Mouse (Mus musculus): ENCODE measurements at regions not wholly inside any gene's neighbourhood (a gene's known extent, or its start where the extent isn't known, plus 50 kb on each side); places are given as distances from the start of the nearest gene placed in this dataset.
"Not testable (repeated sequence)": the region's sequence is repeated elsewhere in the genome, so short reads cannot be mapped to it uniquely, and the experiment has no call there.

DNA sequence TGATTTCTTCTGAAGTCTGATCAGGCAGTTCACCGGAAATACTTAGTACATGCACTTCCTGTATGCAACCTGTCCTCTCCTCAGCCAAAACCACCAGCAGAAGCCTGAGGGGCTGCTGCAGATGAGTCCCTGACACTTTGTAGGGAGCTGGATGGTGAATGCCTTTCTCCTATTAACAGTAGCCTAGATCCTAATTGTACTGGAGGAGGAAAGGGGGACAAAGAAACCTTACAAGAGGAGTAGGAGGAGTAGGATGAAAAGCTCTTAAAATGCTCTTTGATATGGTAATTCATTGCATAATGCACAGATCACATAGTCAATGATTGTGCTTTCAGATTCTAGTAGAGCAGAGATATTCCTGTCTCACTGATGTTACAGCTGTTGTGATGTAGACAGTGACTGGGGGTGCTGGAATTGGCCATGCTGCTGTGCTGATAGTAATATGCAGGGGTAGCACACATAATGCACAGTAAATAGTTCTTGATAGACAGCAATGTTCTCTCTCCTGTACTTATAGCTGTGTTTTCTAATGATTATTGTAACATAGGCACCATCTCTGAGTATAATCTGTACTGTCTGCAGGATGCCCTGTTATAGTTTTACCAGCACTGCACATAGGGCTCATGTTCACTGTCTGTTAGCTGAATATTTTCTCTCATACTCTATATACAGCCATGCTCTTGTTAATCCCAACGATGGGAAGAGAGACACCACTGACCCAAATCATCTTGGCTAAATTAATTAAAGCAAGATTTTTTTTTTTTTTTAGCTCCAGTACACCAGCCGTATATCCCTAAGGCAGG lies 874.4 kb downstream of the Car8 start:
- peak; percentile 67 to 69; a peak in 3 of 4 replicates for ATAC-seq (replicated peaks in 1 of 2; ENCODE audit: insufficient read depth in 1 of 2, low FRiP score in 2 of 2, low TSS enrichment in 1 of 2, low read depth in 1 of 2, poor library complexity in 2 of 2, severe bottlenecking in 2 of 2)

DNA sequence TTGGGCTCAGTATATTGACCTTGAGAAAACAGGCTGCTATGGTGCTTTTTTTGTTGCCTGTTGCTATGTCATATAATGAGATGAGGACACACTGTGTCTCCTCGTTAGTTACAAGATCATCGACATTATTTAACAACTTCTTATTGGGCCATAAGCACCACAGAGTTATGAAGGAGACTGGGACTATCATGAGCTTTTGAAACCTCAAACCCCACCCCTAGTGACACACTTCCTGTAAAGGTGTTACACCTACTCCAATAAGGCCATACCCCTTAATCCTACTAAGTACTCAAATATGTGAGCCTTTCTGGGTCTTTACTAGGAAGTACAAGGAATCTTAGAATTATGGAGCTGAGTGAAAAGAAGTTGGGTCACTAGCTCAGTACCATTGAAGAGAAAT lies 875.3 kb downstream of the Car8 start:
- ATAC-seq (replicated peaks in 1 of 2; ENCODE audit: insufficient read depth in 1 of 2, low FRiP score in 2 of 2, low TSS enrichment in 1 of 2, low read depth in 1 of 2, poor library complexity in 2 of 2, severe bottlenecking in 2 of 2): no peak

DNA sequence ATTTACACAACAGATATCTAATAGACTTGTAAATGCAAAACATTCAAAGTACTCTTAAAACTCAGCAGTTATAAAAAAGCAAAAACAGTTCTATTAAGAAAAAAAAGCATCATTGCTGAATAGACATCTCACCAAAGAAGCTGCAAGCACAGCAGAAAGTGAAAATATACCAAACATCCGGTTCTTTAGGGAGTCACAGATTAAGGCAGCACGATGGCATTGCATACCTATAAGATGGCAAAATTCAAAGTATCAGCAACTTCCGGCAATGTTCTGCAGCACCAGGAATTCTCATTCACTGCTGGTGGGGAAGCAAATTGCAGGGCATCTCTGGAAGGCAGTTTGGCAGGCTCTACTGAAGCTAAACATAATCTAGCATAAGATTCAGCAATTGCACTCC lies 882.6 kb downstream of the Car8 start:
- ATAC-seq (replicated peaks in 1 of 2; ENCODE audit: insufficient read depth in 1 of 2, low FRiP score in 2 of 2, low TSS enrichment in 1 of 2, low read depth in 1 of 2, poor library complexity in 2 of 2, severe bottlenecking in 2 of 2): no peak

DNA sequence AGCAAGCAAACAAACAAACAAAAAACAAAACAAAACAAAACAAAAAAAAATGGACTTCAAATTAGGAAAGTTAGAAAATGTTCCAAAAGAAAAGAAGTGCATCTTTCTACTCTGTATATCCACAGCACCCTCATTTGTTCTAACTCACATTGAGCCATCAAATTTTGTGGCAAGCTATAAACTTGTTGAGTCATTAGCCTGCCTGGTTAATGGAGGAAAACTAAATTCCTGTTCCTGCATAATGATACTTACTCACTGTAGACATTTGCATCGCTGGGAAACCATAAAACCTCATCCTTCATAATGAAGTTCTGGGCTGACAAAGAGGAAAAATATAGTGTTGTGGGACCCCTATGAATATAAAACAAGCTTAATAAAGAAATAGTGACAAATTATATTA lies 891.5 kb downstream of the Car8 start:
- ATAC-seq (replicated peaks in 1 of 2; ENCODE audit: insufficient read depth in 1 of 2, low FRiP score in 2 of 2, low TSS enrichment in 1 of 2, low read depth in 1 of 2, poor library complexity in 2 of 2, severe bottlenecking in 2 of 2): no peak

DNA sequence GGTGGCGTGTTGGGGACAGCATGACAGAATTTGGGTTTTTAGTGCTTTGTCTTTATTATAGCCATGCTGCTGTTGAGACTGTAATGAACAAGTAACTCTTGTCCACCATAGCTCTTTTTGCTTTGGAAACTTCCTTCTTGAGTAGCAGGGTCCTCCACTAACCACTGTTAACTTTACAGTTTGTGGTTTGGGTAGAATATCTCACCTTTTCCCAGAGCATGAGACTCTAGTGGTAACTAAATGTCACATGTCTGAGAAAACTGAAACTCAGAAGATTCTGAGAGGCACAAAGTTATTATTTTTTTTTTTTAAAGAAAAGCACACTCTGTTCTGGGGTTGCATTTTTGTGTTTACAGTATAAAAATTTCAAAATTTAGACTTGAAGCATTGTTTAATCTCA lies 897.7 kb downstream of the Car8 start:
- ATAC-seq (replicated peaks in 1 of 2; ENCODE audit: insufficient read depth in 1 of 2, low FRiP score in 2 of 2, low TSS enrichment in 1 of 2, low read depth in 1 of 2, poor library complexity in 2 of 2, severe bottlenecking in 2 of 2): no peak

DNA sequence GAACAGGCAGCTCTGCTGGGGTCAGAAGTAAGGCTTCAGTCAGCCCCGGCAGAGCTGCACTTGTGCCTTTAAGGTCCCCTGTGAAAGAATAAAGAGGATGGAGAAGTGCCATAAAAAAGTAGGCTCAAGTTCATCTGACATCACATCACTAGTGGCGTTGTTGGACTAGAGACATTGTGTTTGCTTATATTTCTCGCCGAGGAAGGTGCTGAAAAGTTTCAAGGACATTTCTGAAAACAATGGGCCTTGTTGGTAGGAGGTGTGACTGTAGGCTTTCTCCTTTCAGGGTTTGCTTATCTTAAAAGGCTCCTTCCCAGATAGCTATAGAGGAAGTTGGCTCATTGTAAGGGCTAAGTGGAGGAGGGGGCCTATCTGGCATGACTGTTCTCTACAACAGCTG lies 924.6 kb downstream of the Car8 start:
- ATAC-seq (replicated peaks in 1 of 2; ENCODE audit: insufficient read depth in 1 of 2, low FRiP score in 2 of 2, low TSS enrichment in 1 of 2, low read depth in 1 of 2, poor library complexity in 2 of 2, severe bottlenecking in 2 of 2): peak in 1 of 2 experiments; percentile 62; a peak in 2 of 4 replicates

DNA sequence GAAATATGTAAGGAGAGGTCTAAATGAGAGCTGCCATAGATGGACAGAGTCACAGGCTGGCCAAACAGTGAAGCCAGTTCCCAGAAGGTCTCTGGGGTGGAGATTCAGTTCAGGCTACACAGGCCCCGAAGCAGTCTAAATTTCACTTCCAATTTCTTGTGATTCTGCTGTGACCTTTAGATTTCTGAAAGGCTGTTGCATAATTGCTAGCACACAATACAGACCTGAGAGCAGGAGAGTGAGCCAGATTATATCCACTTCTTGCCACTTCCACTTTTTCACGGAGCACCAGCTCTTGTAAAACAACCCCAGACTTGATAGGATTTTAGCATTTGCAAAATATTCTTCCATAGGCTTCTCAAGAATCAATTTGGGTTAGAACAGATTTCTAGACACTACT lies 925.6 kb downstream of the Car8 start:
- 0 out of 4 replicates have a peak, but pooled peaks of 1 of the 2 experiments have one; percentile 17 for ATAC-seq (replicated peaks in 1 of 2; ENCODE audit: insufficient read depth in 1 of 2, low FRiP score in 2 of 2, low TSS enrichment in 1 of 2, low read depth in 1 of 2, poor library complexity in 2 of 2, severe bottlenecking in 2 of 2)

DNA sequence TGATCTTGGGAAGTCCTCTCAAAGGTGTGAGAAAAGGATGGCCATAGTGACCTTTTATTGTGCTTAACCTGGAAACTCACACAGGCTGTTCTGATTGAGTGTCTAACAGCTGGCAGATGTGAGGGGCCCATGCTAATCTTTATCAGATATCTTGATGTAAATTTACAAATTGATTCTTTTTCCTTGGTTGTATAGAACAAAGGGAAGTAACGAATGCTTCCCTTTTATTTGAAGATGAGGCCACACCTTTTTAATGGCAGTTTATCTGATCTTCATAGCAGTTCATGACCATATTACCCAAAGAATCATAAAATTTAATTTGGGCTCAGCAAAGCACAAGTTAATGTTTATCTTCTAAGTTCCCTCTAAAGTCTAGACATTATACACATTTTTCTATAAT lies 926.7 kb downstream of the Car8 start:
- no peak for ATAC-seq (replicated peaks in 1 of 2; ENCODE audit: insufficient read depth in 1 of 2, low FRiP score in 2 of 2, low TSS enrichment in 1 of 2, low read depth in 1 of 2, poor library complexity in 2 of 2, severe bottlenecking in 2 of 2)

DNA sequence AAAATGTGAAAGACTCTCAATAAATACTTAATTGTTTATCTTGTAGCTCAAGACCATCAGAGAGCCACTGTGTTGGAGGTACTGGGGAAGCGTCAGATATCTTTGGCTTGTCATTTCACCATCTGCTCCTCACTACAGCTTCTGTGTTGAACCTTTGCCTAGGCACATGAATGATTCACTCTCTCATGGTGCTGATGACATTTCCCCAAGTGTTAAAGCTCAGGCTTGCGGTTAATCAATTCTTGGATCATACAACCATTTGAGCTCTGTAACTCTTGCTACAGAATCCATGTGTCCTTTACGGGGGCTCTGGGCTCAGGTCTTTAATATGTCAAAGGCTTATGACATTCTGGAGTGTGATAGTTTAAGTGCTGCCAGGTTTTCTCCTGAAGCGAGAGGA lies 969.8 kb downstream of the Car8 start:
- no peak for ATAC-seq (replicated peaks in 1 of 2; ENCODE audit: insufficient read depth in 1 of 2, low FRiP score in 2 of 2, low TSS enrichment in 1 of 2, low read depth in 1 of 2, poor library complexity in 2 of 2, severe bottlenecking in 2 of 2)

DNA sequence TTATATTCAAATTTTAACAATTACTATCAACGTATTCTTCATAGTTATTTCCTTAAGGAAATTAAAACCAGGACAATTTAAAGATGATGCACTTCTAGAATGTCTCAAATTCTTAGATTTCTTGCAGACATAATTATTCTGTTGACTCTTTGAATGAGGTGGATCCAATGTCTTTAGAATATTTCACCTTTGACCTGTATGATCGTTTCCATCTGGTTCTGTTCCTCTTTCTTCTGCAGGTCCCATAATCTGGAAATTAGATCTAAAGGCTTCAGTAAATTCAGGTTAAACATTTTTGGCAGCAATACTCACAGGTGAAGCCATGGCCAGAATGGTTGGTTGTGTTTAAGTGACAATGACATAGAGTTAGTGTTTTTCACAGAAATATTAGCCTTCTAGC lies 982.4 kb downstream of the Car8 start:
- no peak for ATAC-seq (replicated peaks in 1 of 2; ENCODE audit: insufficient read depth in 1 of 2, low FRiP score in 2 of 2, low TSS enrichment in 1 of 2, low read depth in 1 of 2, poor library complexity in 2 of 2, severe bottlenecking in 2 of 2)

DNA sequence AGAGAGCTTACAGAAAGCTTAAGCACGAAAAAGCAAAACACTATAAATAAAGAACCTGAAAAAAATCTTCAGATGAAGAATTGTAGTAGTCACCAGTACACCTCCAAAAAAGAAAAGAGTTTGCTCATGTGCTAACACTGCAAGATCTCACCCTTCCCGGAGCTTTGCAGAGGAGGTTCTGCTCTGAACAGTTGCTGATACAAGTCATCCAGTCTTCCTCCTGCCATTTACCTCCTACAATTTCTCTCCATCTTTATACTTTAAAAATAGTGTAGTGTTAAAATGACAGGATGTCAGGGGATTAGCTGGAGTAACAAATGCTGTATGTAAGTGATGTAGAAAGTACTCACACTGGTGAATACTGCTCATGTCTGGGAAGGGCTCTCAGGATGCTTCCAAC lies 985.2 kb downstream of the Car8 start:
- ATAC-seq (replicated peaks in 1 of 2; ENCODE audit: insufficient read depth in 1 of 2, low FRiP score in 2 of 2, low TSS enrichment in 1 of 2, low read depth in 1 of 2, poor library complexity in 2 of 2, severe bottlenecking in 2 of 2): no peak

DNA sequence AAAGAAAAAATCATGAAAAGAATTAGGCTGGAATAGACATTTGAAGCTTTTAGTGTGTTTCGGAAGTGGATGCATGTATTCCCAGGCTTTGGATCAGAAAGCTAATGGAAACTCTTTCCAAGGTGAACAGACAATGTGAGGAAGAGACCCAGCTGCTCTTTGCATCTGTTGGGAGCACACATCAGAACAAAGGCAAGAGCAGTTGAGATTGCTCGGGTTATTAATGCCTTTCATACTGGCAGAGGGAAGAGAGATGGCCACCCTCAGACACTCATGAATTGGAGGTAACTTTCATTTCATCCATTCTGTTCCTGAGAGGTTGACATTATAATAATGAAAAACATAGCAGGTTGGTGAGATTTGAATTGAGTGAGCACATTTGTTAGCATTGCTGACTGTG lies 987.2 kb downstream of the Car8 start:
- no peak for ATAC-seq (replicated peaks in 1 of 2; ENCODE audit: insufficient read depth in 1 of 2, low FRiP score in 2 of 2, low TSS enrichment in 1 of 2, low read depth in 1 of 2, poor library complexity in 2 of 2, severe bottlenecking in 2 of 2)

DNA sequence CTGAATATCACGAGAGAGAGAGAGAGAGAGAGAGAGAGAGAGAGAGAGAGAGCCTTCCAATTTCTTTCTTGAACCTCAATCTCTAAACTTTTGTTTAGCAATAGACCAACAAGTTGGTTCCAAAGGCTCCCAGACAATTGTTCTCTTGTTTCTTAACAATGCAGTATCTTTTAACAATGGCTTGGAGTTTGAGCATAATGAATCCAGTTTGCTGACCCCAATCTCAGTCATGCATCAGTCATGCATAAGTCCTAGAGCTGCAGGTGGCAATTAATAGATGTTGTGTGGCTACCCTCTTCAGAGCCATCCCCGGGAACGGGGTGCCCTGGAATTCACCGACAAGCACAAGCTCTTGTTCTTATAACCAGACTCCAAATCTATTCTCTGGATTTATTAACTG lies 991.0 kb downstream of the Car8 start:
- no peak for ATAC-seq (replicated peaks in 1 of 2; ENCODE audit: insufficient read depth in 1 of 2, low FRiP score in 2 of 2, low TSS enrichment in 1 of 2, low read depth in 1 of 2, poor library complexity in 2 of 2, severe bottlenecking in 2 of 2)

DNA sequence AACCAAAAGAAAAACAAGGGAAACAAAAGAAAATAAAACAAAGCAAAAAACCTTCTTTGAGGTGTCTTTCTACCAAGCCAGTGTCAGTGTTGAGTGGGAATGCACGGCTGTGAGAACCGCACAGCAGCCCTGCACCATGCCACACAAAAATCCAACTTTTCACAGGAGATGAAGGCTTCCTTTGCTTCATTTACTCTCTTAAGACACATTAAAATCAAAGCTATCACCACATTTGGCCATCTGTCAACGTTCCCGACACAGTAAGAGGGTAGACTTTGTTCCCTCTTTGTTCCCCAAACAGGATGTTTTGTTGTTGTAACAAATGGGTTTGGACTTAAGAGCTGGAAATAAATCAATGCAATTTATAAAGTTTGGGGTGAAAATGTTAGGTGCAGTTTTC lies 991.6 kb downstream of the Car8 start:
- ATAC-seq (replicated peaks in 1 of 2; ENCODE audit: insufficient read depth in 1 of 2, low FRiP score in 2 of 2, low TSS enrichment in 1 of 2, low read depth in 1 of 2, poor library complexity in 2 of 2, severe bottlenecking in 2 of 2): no peak

DNA sequence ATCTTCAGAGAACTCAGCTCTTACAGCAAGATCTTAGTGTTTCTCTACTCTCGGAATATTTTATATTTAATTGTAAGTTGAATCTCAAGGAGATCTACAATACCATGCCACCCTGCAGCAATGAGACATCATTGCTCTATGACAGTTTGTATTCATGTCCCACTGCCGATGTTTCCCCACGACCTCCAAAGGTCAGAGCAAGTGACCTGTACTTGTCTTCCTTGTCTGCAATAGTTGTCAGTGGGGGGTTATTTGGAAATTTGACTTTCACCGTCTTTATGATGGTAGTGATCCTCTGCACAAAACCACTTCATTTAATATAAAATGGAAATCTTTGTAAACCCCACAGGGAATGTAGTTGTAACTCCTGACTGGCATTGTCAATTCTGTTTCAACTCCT lies 992.0 kb downstream of the Car8 start:
- ATAC-seq (replicated peaks in 1 of 2; ENCODE audit: insufficient read depth in 1 of 2, low FRiP score in 2 of 2, low TSS enrichment in 1 of 2, low read depth in 1 of 2, poor library complexity in 2 of 2, severe bottlenecking in 2 of 2): no peak

DNA sequence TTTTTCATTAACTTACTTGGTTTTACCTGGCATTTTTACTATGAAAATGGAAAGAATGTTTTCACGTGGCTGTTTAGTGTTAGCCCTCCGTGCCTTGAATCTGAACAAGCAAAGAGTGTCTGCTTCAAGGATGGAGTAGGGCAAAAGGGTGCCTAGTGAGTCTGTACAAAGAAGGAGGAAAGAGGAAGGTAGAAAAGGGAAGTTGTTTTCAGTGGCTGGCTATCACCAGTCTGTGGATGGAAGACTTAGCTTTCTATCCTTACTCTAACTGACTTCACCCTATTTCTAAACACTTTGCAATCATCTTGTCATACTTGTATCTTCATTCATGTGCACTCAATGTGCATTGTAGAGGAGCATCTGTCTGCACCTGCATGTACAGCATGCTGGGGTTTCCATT lies 993.2 kb downstream of the Car8 start:
- ATAC-seq (replicated peaks in 1 of 2; ENCODE audit: insufficient read depth in 1 of 2, low FRiP score in 2 of 2, low TSS enrichment in 1 of 2, low read depth in 1 of 2, poor library complexity in 2 of 2, severe bottlenecking in 2 of 2): peak; percentile 85 to 87

DNA sequence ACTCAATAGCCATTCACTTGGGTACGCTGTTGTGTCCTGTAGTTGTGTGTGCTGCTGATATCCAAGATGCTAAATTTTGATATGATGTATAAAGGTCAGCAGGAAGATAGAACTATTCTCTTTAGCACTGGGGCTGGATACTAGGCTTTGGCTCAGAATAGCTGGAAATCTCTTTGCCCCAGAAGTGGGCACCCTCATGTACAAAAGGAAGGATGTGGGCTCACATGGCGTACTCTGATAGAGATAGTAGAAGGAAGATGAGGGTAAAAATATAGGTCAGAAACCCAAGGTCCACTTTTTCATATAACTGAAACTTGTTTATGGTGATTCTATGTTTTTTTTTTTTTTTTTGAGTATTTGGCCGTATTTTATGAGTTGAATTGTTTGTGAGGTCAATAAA lies 1001.0 kb downstream of the Car8 start:
- peak; percentile 79 to 94 for ATAC-seq (replicated peaks in 1 of 2; ENCODE audit: insufficient read depth in 1 of 2, low FRiP score in 2 of 2, low TSS enrichment in 1 of 2, low read depth in 1 of 2, poor library complexity in 2 of 2, severe bottlenecking in 2 of 2)

DNA sequence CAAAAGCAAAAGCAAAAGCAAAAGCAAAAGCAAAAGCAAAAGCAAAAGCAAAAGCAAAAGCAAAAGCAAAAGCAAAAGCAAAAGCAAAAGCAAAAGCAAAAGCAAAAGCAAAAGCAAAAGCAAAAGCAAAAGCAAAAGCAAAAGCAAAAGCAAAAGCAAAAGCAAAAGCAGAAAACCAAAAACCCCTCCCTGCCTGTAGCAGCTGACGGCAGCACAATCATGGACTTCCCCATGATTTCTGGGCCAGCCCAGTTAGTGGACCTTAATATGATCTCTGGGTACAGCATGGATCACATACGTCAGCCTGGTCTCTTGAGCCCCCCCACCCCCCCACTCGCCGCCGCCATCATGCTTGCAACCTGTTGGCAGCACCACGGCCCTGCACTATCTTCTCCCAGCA lies 1004.3 kb downstream of the Car8 start:
- not testable (repeated sequence) for ATAC-seq (replicated peaks in 1 of 2; ENCODE audit: insufficient read depth in 1 of 2, low FRiP score in 2 of 2, low TSS enrichment in 1 of 2, low read depth in 1 of 2, poor library complexity in 2 of 2, severe bottlenecking in 2 of 2)

DNA sequence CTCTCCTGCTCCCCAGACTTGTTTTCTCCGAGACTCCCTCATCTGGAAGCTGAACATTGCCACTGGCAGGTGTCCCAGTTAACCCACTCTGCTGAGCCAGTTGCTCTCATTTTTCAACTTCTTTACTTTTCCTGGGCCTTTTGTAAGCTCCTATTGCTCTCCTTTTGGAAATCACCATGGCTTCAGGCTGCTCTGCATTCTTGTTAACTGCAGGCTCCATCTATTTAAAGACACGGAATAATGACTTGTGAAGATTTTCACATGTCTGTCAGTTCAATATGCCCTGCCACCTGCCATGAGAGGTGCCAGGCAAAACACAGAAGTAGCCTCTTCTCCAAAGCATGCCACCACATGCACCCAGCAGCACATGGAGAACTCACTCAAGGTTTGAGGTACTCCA lies 1009.9 kb downstream of the Car8 start:
- ATAC-seq (replicated peaks in 1 of 2; ENCODE audit: insufficient read depth in 1 of 2, low FRiP score in 2 of 2, low TSS enrichment in 1 of 2, low read depth in 1 of 2, poor library complexity in 2 of 2, severe bottlenecking in 2 of 2): no peak
